Comparison of ENCODE assay signal across 6 mouse cellular contexts in genomic region chr11:61840663-61841062, GRCm38 (mm10). TPM values are rescaled to one million over a fixed set of nuclear protein-coding genes. Genes with fewer than 3 reads are reported as not detected.
DNase-seq lines count a peak whose midpoint lies in the region; ATAC-seq and TF ChIP-seq lines count a peak whose summit lies in the region.
"Not testable (repeated sequence)": the region's sequence is repeated elsewhere in the genome, so short reads cannot be mapped to it uniquely, and the experiment has no call there.

No protein-coding gene starts in this region.

- H3K9ac ChIP-seq in ES-E14 (ENCODE audit: insufficient read depth, low read depth, low read length, poor library complexity, severe bottlenecking); heart, adult 2 months (ENCODE audit: low read depth, low read length); midbrain, embryonic 11.5 days (ENCODE audit: low read length): not testable (repeated sequence)

- not testable (repeated sequence) for TF ChIP-seq EP300 in heart, adult 2 months (IDR thresholded peaks at IDR 0.05; ENCODE audit: insufficient read depth, low read depth, low read length)

- not testable (repeated sequence) for TF ChIP-seq POLR2A in heart, adult 2 months (IDR thresholded peaks at IDR 0.05; ENCODE audit: insufficient read depth, low read depth, low read length)

- H3K36me3 ChIP-seq in ES-E14 (ENCODE audit: control insufficient read depth, insufficient read depth, low read length, poor library complexity, severe bottlenecking); heart, adult 2 months (ENCODE audit: control insufficient read depth, insufficient read depth, low read length); midbrain, embryonic 11.5 days (ENCODE audit: control insufficient read depth, insufficient read depth, low read length): not testable (repeated sequence)

- H3K4me1 ChIP-seq in ES-E14 (ENCODE audit: control insufficient read depth in 2 of 2, insufficient read depth in 2 of 2, low read length in 2 of 2, poor library complexity in 1 of 2); heart, adult 2 months (ENCODE audit: control insufficient read depth, insufficient read depth, low read length); midbrain, embryonic 11.5 days (ENCODE audit: control insufficient read depth, insufficient read depth, low read length): not testable (repeated sequence)

- DNase-seq in CD4-positive, CD25-positive, alpha-beta regulatory T cell, adult 2 months (ENCODE audit: low read depth, low spot score) = peak; percentile 31
- DNase-seq in ES-E14 (ENCODE audit: low read depth, low spot score); heart, adult 2 months: not testable (repeated sequence)
- peak; percentile 46 for DNase-seq in R1 (ENCODE audit: low read depth, low spot score)
- DNase-seq in midbrain, embryonic 11.5 days (ENCODE audit: low spot score, missing footprints) = peak; percentile 4
- peak; percentile 20 for DNase-seq in thymus, postnatal 14 days

- 77% methylated on average over 3 of the region's 3 CpGs for WGBS in heart, adult 2 months
- 62% methylated on average over 3 of the region's 3 CpGs for WGBS in midbrain, embryonic 11.5 days

- in situ Hi-C loops in ES-E14 (cut with MboI; ENCODE audit: low sequenced_read_pairs in 2 of 2, unreplicated experiment in 2 of 2) = not testable (repeated sequence)

- H3K27me3 ChIP-seq in heart, adult 2 months (ENCODE audit: control insufficient read depth, insufficient read depth, low read length); midbrain, embryonic 11.5 days (ENCODE audit: control insufficient read depth, insufficient read depth, low read length): not testable (repeated sequence)

- peak; percentile 38 for TF ChIP-seq CTCF in heart, adult 2 months (IDR thresholded peaks at IDR 0.05)

- not testable (repeated sequence) for ATAC-seq in midbrain, embryonic 11.5 days (ENCODE audit: low FRiP score)

- intact Hi-C loops in heart, adult 2 months (cut with DNase I) = not testable (repeated sequence)

- H3K27ac ChIP-seq in ES-E14 (ENCODE audit: insufficient read depth, low read depth, low read length, poor library complexity, severe bottlenecking); heart, adult 2 months; midbrain, embryonic 11.5 days (ENCODE audit: low read depth, low read length): not testable (repeated sequence)

- H3K9me3 ChIP-seq in ES-E14 (ENCODE audit: control insufficient read depth, insufficient read depth, low read depth, low read length); midbrain, embryonic 11.5 days (ENCODE audit: control insufficient read depth, low read length): not testable (repeated sequence)

- H3K79me2 ChIP-seq in heart, adult 2 months (replicated peaks; ENCODE audit: control insufficient read depth, insufficient read depth, low read length) = not testable (repeated sequence)

- not testable (repeated sequence) for H3K4me3 ChIP-seq in ES-E14 (ENCODE audit: insufficient read depth in 1 of 2, low read depth in 1 of 2, low read length in 2 of 2, poor library complexity in 1 of 2, severe bottlenecking in 1 of 2); heart, adult 2 months; midbrain, embryonic 11.5 days (ENCODE audit: low read depth, low read length)

- not testable (repeated sequence) for H3K4me2 ChIP-seq in midbrain, embryonic 11.5 days

TF ChIP-seq in ES-E14, 5 proteins besides CTCF, POLR2A, EP300 and RAD21:
- peak; percentile 79; the same call in 1 of the 2 replicates for TF ChIP-seq ZNF384 (IDR thresholded peaks at IDR 0.05; ENCODE audit: low read depth, low read length)

RNA-seq across cellular contexts. Expression of gene Ulk2, which starts 14.2 kb away (rescaled TPM):
- 3.3 and 4.3 TPM in 2 replicates for total RNA-seq in ES-E14 (2012; rRNA removed)
- total RNA-seq in heart, adult 2 months (2021) = 10 to 100 TPM; 47.1 to 53.7 TPM
- polyA plus RNA-seq in heart, adult 2 months (2012; rRNA removed) = 65.4 and 93.3 TPM in 2 replicates
- polyA plus RNA-seq in midbrain, embryonic 11.5 days (2014; fragmentation: Nextera tagmentation; extraction: Ambion mirVana) = 32.0 and 32.8 TPM in 2 replicates
